Mouse (Mus musculus): Measurements from ENCODE around the gene Chfr. TPM values are rescaled to one million over a fixed set of nuclear protein-coding genes. Genes with fewer than 3 reads are reported as not detected.

Gene Chfr
- 85.7 to 101 TPM (median 90.3 TPM) in 4 replicates for total RNA-seq (2023; ENCODE audit: inconsistent age)

GRCm38 (mm10) chr5:110135293-110136086, at the start of gene Chfr:
Gene Chfr, plus strand, starts transcription at chr5:110135842.

DNA sequence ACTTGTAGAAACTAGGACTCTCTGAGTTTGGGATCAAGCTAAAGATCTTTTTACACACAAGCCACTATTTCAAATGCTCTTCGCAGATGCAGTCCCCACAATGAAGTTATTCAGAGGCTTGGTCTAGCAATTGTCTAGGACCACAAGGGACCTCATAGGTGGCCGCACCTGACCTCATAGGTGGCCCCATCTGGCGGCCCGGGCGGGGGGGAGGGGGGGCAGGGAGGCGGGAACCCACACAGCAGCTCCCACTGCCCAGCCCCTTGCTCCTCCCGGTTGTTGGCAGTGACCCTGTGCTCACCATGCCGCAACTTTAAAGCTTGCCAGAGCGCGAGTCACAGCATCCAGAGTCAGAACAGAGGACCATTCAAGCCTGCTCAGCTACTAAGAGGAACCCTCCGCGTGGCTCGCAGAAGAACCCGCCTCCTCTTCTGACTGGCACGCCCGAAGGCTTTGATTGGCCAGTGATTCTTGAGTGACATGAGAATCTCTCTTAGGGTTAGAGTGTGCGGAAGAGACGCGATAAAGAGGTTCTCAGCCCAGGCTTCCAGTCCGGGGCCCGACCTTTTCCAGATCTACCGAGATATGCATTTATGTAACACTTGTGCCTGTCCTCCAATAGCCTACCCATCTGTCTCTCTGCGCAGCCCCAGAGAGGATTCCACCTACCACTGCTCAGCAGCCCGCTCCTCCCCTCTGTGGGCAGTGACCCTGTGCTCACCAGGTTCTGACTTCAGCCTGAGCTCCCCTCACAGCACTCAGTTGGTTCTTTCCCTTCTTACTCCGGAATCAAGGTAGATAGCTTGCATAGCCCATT, 41.4 kb upstream of the Chfr start, which contains the start of gene Gm35315:
Gene Gm35315 (minus strand): TSS at position 391 of the 817 bp plus-strand sequence.

DNA sequence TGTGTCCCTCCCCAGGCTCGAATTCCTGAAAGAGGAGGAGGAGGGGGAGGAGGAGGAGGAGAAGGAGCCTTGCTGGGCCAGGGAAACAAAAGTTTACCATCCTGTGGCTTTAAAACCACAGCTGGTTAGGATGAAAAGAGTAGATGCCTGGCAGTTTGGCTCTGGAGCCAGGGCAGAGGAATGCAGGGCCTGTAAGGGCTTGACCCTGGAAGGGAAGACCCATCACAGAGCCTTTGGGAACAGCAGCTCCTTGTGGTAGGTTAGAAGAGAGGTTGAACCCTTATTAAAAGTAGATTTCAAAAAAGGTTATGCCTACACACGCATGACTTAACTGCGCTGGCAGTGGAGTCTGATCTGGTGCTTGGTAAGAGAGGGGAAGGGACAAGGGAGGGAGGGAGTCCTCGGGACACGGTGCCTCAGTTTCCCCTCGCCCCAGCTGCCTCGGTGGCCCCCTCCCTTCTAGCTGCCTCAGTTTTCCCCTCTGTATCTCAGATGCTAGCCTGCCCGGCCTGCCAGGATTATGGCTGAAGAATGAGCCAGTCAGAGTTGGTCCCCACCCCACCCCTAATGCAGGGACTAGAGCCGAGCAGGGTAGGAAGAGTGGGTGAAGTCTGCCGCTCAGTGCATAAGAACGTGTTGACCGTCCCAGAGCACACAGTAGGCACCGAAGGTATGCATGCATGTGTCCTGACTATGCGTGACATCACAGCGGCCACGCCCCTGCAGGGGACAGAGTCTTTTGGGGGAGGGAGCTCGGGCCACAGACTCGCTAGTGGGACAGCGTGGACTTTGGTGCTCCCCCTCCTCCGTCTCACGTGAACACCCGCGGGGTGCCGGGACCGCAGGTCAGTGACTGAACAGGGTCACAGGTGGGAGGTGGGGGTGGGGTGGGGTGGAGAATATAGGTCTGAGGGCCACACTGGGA, 35.7 kb upstream of the Chfr start, which contains the start of gene Plcxd1:
Gene Plcxd1 (plus strand): TSS at position 314 of the 925 bp plus-strand sequence.

DNA sequence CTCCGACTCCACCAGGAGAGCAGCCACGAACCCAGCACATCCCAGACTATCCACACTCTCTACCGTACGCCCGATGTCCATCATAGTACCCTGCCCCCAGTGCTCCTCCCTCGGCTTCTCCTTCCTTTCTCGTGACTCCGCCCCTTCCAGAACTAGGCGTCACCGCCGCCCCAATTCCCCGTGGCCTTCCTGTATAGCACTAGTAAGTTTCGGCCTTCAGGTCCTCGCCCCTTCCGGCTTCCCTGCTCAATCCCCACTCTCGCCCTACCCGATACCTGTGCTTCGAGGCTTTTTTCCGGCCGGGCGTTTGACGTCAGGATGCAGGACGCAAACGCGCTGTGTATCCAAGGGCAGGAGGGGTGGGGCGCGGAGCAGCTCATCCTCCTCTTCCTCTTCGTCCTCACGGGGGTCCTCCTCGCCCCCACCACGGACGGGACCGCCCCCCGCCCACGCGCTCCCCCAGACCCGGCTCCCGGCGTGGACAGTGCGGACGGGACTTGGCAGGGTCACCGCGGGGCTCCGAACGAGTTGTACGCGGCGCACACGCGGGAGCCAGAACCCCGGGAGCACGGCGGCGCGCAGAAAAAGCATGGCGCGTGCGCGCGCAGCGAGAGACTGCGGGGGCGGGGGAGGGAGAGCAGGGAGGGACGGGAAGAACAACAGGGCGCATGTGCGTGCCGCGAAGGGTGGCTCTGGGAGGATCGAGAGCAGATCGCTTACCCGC, 27.9 kb upstream of the Chfr start, which contains the start of gene Gtpbp6:
Gene Gtpbp6 (minus strand): TSS at position 617 of the 724 bp plus-strand sequence.

GRCm38 (mm10) chr5:110109991-110110441, 25.6 kb upstream of the Chfr start, which contains the start of gene Zfp605:
Gene Zfp605, plus strand, starts transcription at chr5:110110092.

DNA sequence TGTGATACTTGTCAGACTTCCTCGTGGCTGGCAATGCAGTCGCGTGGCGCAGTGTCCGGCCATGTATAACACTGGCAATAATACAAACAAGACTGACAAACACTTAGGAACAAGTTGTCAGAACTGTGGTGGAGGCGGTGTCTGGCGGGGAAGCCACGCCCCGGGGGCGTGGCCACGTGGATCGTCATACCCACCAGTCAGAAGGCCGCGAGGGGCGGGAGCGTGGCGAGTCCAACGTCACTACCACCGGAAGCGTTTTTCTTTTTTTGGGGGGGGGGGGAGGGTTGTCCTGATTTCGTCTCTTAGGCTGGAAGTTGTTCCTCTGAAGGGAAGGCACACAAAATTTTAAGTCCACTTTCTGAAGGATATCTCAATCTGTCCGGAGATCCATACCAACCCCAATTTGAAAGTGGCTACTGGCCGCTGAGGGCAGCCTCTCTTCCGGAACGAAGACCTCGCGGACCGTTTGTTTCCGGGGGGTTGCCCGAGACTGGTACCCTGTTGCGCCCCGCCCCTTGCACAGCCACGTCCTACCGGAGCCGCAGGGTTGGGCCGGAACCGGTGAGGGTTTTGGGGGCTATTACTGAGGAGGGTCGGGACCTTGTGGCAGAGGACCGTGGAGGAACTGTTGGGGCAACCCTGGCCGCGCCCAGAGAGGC, 40.8 kb downstream of the Chfr start, which contains the start of gene Golga3:
Gene Golga3 (plus strand): TSS at position 340 of the 659 bp plus-strand sequence.

Other genes starting within 250 kb of the Chfr start
- 26.0 to 33.7 TPM (median 28.0 TPM) in 4 replicates for gene Gm15446, start 212.4 kb upstream of the Chfr start, total RNA-seq (2023; ENCODE audit: inconsistent age)
- gene Zfp932, start 139.3 kb upstream of the Chfr start, total RNA-seq (2023; ENCODE audit: inconsistent age) = 37.4 to 55.3 TPM (median 42.9 TPM) in 4 replicates
- 4.7 to 18.3 TPM (median 11.5 TPM) in 4 replicates for gene Gm17655, start 63.3 kb upstream of the Chfr start, total RNA-seq (2023; ENCODE audit: inconsistent age)
- gene Gm35315, start 41.4 kb upstream of the Chfr start, total RNA-seq (2023; ENCODE audit: inconsistent age) = 0.38 to 1.3 TPM (median 0.81 TPM) in 4 replicates
- gene Plcxd1, start 35.9 kb upstream of the Chfr start, total RNA-seq (2023; ENCODE audit: inconsistent age) = 2.0 to 4.2 TPM (median 3.2 TPM) in 4 replicates
- gene Gtpbp6, start 27.6 kb upstream of the Chfr start, total RNA-seq (2023; ENCODE audit: inconsistent age) = 122 to 151 TPM (median 127 TPM) in 4 replicates
- 7.6 to 11.5 TPM (median 8.3 TPM) in 4 replicates for gene Zfp605, start 25.8 kb upstream of the Chfr start, total RNA-seq (2023; ENCODE audit: inconsistent age)
- gene Golga3, start 40.9 kb downstream of the Chfr start, total RNA-seq (2023; ENCODE audit: inconsistent age) = 36.8 to 40.7 TPM (median 38.5 TPM) in 4 replicates
- gene Ankle2, start 95.2 kb downstream of the Chfr start, total RNA-seq (2023; ENCODE audit: inconsistent age) = 77.8 to 93.6 TPM (median 85.4 TPM) in 4 replicates
- gene Pgam5, start 134.1 kb downstream of the Chfr start, total RNA-seq (2023; ENCODE audit: inconsistent age) = 32.8 to 39.9 TPM (median 37.1 TPM) in 4 replicates
- gene Pxmp2, start 150.3 kb downstream of the Chfr start, total RNA-seq (2023; ENCODE audit: inconsistent age) = 0.69 to 2.7 TPM (median 1.2 TPM) in 4 replicates
- 6.8 to 12.2 TPM (median 8.9 TPM) in 4 replicates for gene Pole, start 150.5 kb downstream of the Chfr start, total RNA-seq (2023; ENCODE audit: inconsistent age)
- 0.32 TPM in 1 of 4 replicates, not detected in the others for gene P2rx2, start 207.4 kb downstream of the Chfr start, total RNA-seq (2023; ENCODE audit: inconsistent age)
- not detected in 4 replicates for gene Lrcol1, start 208.9 kb downstream of the Chfr start, total RNA-seq (2023; ENCODE audit: inconsistent age)

Data from B cell, adult (primary cell).